Mouse (Mus musculus) adrenal gland, adult (tissue): Measurements from ENCODE around the gene Pxn.

Experiments used
- DNase-seq, 2 experiments: peaks; one replicate each; pipeline ENCODE4 v3.0.0; 2022 to 2023; ENCODE audit warnings: low spot score in 1 of 2; ENCODE audit not compliant: inconsistent age in 2 of 2

The Pxn gene

DNA sequence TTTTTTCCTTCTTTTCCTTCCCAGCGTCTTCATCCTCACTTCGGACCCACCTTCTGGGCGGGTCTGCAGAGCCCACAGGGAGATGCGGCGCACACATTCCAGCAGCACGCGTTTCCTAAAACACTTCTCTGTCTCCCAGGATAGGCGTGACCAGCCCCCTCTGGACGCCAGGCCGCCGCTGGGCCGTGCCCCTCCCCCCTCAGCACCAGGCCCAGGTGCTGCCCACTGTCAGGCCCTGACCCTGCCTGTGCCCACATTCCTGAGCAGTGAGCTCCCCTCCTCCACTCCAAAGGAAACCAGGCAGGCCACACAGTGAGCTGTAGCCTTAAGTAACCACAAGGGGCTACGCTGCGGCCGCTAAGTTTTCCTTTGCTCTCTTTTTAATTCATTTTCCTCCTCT lies 17.5 kb downstream of the Pxn start:
- peak in 1 of 2 experiments; percentile 47 for DNase-seq

DNA sequence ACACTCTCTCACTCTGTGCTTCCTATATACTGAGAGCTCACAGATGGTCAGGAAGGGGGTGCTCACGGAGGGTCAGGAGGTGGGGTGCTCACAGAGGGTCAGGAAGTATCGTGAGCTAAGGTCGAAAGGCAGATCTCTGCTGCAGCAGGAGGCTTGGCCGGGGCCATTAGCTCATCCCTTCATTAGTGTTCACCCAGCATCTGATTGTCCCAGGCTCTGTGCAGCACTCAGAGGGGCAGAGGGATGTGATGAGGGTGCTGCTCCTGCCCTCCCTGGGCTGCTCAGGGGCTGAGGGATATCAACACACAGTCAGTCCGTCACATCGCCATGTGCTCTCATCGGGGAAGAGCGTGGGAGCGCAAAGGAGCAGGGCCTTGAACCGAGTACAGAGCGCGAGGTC lies 18.0 kb downstream of the Pxn start:
- no peak for DNase-seq

DNA sequence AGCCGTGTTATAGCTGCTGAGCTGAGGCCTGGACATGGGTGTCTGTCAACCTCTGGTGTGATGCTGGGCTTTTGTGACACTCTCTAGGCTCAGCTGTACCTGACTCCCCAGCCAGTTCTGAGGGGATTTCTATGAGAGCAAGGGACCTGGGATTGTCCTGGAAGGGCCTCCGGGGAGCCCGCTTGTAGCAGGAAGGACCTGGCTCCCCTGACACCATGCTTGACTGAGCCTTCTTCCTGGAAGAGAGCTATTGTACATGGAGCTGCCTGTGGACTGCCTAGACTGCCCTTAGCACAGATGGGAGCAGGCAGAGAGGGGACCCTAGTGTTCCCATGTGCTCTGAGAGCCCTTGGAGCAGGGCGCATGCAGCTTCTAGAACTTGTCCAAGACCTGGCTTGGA lies 18.9 kb downstream of the Pxn start:
- peak in 1 of 2 experiments; percentile 41 for DNase-seq

DNA sequence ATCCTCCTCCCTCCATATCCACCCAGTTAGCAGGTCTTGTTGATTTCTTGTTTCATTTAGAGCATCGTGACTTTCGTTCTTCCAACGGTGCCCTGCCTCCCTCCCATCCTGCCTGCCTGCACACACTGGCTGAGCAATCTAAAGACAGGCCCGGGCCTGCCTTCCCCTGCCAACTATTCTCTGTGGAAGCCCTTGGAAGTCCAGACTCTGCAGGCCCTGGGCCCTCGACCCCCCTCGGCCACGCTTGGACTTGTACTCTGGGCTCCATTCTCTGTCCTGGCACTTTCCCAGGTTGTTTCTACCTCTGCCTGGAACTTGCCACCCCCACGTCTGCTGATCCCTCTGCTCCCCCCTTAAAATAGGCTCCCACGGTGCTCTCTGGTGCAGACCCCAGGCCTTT lies 19.5 kb downstream of the Pxn start:
- DNase-seq: no peak

DNA sequence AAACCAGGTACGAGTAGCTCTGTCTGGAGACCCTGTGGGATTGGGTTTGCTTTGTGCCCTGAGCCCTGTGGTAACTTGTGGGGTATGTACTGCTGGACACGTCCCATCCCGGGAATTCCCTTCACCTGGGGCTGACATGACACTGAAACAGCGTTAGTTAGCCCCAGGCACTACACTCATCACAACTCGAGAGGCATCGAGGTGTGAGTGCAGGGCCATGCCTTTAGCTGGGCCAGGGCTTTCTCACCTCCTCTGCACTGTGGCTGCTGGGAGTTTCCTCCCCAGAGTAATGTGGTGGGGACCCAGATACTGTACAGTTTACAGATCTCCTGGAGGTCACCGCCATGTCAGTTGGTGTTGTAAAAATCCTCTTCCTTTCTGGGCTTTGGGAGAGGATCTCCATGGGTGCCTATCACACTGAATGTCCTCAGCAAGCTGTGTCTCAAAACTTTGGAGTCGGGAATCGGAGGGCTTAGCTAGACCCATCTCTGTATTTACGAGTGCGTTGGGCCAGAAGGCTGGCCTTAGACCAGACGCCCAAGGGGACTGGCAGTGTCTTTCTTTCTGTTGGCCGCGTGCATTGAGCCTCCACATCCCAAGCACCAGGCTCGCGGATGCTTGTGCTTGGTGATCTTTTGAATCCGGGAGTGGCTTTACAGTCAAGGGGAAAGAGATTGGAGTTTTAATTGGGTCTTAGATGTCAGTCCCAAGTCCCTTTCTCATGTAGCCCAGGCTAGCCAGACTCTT lies 20.2 kb downstream of the Pxn start:
- DNase-seq: no peak

DNA sequence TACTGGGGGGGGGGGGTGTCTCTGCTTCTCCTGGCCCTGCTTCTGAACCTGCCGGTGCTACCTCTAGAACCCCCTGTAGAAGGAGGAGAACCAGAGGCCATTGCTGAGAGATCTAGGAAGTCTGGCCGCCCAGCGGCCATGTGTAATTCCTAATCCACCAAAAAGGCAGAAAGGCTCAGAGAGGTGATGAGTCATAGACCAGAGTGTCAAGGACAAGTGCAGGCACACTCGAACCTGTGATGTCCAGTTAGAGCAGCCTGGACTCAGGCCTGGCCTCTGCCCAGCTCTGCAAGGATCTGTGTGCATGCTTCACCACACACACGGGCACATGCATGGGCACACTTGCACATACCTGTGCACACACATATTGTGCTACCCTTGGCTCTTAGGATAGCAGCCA lies 21.7 kb downstream of the Pxn start:
- DNase-seq: peak; percentile 72 to 76

DNA sequence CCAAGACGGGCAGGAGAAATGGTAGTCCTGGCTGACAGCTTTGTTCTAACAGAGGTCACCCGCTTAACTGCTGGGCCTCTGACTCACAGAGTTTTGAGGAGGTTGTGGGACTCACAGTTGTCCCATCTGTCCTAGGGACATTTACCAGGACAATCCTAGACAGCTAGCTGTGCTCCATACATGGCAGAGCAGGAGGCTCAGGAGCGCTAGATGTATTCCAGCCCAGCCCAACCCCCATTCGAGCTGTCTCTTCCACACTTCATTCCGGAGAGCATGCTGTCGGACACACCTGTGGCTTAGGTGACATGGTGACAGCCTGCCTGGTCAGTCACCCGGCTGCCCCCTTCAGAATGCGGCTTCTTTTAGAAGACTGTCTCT lies 22.9 kb downstream of the Pxn start:
- DNase-seq: no peak

DNA sequence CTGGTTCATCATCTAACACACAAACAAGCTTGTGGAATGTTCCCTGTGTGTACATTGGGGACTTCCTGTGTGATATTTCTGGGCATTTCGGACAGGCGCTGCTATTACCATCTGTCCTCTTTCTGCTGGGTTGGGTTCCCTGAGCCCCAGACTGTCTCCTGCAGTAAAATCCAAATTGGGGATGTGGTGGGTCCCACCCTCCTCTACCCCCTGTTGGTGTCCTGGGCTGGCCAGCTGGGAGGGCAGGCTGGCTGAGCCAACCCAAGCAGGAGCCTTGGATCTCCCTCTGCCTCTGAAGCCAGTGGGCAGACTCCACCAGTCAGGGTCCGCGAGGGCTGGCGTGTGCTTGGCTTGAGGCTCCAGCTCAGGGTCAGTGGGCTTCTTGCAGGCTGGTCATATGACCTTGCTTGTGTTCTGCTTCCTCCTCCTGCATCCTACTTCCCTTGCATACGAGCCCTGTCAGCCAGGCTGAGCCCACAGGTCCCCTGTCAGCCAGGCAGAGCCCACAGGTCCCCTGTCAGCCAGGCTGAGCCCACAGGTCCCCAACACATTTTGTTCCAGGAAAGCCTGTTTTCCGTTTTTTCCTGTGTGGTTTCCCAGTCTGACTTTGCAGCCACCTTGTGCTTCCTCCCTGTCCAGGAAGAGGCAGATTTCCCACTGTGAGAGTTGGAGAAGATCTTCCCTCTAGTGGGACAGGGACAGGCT lies 23.4 kb downstream of the Pxn start:
- DNase-seq: no peak

DNA sequence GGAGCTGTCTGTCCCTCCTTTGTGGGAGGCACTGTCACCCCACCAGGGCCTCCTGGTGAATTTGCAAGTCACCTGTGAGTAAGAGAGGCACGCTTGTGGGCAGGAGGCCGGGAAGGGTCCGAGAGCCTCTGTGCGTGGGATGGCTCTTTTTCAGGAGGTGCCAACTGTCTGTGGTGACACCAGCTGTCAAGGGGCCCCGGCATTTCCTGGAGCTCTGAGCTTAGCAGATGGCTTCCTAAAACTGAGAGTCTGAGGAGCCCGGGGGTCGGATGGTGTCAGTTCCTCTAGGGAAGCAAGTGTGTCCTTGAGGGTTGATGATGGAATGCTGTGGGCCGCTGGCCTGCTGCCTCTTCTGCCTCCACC lies 24.0 kb downstream of the Pxn start:
- peak in 1 of 2 experiments; percentile 80 for DNase-seq

DNA sequence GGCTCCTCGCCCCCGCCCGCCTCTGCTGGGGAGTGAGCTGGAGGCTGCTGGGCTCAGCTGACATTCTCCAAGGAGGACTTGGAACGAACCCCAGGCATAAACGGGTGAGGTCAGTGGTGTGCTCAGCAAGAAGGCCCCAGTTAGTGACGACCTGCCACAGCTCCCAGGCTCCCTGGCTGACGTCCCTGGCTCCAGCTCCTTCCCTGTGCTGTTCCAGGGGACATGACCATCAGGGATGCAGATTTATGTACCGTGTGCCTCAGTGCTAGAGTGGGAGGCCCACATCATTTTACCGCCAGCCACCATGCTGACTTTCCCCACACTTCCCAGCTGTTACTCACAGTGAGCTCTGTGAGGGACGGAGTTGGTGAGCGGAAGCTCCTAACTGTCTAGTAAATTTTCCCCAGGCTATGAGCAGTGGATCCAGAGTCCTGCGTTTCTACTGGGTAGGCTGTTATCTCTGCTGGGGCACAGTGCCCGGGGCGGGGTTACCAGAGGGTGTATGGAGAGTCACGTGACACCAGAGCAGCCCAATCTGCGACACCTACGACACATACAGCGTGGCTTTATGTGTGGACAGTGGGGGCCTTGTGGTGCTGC lies 25.3 kb downstream of the Pxn start:
- DNase-seq: peak; percentile 85 to 89

DNA sequence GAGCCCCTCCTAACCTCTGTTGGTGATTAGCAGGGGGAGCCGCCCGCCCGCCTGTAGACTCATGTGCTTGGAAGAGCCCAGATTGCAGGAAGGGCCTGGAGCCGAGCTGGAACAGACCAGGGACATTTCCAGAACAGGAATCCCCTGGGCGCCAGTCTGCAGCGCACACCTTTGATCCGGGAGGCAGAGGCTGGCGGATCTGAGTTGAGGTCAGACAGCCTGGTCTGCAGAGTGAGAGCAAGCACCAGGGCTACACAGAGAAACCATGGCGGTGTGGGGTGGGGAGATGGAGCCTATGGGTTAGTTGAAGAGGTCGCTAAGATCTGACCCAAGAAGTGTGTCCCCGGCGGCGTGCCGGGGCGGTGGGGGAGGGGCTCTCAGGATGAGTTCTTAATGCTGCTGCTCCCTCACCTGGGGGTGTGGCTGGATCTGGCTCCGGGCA lies 27.8 kb downstream of the Pxn start:
- peak; percentile 79 to 85 for DNase-seq

DNA sequence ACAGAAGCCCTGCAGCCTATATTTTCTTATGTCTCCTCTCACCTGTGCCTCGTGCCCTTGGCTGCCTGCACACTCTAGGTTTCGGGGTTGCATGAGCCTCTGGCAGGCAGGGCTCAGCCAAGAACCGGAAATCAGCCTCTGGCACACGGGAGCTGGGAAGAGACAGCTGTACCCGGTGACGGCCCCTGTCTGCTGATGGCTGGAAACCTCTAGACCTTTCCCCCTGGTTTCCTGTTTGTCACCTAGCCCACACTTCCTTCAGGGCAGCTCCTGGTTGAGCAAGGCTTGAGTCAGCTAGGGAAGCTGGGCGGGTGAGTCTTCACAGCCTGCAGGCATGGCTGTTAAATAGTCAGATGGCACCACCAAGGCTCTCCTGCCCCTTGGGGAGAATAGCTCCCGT lies 28.4 kb downstream of the Pxn start:
- DNase-seq: peak in 1 of 2 experiments; percentile 73

DNA sequence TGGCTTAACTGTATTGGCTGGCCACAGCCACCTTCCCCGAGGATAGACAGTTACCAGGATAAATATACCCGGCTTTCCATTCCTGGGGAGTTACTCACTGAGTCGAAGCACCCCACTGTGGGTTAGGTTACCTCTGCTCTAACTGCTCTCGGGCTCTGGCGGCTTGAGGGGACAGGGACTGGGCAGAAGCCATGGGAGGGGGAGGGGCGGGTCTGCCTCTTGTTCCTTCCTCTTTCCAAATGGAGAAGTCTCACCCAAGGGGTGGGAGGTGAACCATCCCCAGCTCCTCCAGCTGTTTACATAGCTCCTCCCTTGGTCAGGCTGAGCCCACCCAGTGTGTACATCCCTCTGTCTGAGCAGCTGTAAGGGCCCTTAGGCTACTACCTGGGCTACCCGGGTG lies 29.2 kb downstream of the Pxn start:
- DNase-seq: peak in 1 of 2 experiments; percentile 68

DNA sequence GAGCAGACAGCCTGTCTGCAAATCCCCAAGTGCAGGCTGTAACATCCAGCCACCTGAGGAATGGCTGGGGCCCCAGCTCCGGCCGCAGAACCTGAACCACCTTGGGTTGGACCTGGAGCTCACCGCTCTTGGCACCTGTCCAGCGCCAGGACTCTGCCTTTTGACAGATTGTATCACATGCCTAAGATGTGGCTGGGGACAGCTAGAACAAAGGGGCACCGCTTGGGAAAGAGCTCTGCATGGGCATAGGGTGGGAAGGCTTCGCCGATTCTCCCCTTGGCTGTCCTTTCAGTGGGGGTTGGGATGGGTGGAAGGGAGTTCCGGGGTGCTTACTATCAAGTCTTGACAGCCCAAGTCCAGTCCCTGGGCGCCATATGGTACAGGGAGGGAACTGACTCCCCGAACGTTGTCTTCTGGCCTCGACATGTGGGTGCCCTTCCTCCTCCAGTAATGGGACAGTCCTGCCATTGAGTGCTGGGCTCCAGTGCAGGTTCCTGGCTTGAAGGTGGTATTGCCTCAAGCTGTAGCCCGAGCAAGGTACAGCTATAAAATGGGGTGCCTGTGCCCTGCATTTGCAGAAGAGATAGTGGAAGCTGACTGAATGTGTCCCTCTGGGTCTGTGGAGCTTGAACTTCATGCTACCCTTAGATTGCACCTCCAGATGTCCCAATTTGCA lies 31.7 kb downstream of the Pxn start:
- no peak for DNase-seq

DNA sequence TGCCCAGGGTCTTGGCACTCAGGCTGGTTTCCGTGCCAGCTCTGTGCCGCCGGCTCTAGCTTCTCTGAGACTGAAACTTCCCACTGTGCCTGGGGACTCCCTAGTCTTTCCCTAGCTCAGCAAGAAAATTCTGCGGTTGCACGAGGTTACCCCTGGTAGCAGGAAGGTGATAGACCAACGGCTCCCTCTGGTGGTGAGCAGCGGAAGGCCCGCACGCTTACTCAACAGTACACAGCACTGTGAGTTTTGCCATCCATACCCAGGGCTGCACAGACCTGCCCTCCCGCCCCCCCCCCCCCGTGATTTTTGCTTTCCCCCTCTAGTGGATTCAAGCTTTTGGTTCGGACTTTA lies 32.2 kb downstream of the Pxn start:
- DNase-seq: peak; percentile 89 to 97

DNA sequence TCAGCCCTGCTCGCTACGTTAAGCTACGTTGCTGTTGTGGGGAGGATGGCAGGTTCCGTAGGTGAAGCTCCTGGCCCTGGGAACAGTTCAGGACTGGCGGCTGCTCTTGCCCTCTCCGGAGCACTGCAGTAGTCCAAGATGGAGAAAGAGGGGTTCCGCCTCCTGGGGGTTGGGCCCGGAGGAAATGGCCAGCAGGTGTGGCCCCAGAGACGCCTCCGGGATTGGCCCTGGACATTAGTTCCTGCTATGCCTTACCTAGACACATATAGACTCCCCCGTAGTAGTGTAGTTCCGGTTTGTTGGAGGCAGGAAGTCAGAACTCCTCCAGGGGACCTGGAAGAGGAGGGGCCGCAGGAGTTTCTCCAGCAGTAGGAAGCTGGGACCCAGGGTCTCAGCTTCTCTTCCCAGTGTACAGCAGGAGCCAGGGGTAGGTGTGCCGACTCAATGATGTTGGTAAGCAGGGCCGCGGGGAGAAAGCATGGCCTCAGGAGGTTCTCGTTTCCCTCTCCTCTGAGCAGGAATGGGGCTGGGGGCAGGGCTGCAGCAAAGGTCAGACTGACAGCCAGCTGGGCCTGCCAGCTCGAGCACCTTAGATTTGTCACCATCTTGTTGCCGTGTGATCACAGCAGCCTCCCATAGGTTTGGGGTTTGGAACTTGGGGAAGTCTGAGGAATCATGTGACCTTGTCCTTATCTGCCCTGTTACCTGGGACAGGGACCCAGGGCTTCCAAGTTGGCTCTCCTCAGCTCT lies 36.3 kb downstream of the Pxn start:
- peak in 1 of 2 experiments; percentile 56 for DNase-seq

DNA sequence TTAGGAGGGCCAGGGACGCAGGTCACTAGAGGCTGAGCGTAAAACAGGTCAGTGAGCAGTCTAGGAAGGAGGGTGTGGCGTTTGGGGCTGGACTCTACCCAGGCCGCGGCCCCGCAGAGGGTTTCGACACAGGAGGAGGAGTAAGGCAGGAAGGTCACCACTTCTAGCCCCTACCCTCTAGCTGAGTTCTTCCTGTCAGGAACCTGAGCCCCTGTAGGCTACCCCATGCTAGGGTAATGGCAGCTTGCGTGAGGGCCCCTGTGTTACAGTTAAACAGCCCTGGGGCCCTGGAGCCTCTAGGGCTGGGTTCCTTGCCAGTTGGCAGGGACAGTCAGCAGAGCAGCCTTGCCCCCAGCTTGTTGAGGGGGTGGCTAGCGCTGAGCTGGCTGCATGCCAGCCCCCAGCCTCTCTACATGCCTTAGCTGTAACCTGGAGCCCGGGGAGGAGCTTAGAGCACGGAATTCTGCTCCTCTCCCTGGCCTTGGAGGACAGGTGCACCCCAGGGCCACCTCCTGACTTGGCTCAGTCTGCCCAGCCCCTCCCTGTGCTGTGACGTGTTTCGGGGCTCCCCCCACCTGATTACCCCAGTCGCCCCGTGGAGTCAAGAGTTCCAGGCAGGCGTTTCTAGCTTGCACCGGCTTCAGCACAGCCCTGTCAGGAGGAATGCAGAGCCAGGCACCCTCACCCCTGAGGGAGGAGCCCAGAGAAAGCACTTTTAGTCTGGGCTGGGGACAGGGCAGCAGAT lies 37.2 kb downstream of the Pxn start:
- DNase-seq: peak; percentile 80 to 93

DNA sequence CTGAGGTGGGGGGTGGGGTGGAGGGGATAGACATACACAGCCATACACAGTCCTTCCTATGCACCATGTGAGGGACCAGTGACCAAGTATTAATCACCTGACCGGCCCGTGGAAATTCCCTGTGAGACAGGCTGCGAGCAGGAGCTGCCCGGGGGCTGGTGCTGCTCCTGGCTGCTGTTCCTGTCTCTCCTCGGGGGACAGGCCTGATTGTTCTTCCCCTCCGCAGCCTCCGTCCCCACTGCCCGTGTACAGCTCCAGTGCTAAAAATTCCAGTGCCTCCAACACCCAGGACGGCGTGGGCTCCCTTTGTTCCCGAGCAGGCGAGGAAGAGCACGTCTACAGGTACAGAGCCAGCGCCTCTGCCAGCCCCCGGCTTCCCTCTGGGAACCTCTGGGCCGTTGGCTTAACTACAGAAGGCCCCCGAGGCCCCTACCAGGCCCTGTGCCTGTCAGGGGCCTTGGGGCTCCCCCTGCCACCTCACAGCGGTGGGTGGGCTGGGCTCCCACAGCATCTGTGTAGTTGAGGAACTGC lies 38.2 kb downstream of the Pxn start:
- DNase-seq: no peak

DNA sequence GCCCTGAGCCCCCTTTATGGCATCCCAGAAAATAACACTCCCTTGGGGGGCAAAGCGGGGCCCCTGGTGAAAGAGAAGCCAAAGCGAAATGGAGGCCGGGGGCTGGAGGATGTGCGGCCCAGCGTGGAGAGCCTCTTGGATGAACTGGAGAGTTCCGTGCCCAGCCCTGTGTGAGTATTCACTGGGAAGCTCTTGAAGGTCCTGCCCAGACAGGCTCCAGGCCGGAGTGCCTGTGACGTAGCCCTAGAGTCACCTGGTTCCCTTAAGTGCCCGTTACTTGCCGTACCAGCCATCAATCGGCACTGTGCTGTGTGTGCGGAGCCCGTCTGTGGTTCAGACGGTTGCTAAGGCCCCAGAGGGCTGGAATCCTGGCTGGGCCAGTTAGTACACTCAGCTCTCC lies 39.2 kb downstream of the Pxn start:
- no peak for DNase-seq

DNA sequence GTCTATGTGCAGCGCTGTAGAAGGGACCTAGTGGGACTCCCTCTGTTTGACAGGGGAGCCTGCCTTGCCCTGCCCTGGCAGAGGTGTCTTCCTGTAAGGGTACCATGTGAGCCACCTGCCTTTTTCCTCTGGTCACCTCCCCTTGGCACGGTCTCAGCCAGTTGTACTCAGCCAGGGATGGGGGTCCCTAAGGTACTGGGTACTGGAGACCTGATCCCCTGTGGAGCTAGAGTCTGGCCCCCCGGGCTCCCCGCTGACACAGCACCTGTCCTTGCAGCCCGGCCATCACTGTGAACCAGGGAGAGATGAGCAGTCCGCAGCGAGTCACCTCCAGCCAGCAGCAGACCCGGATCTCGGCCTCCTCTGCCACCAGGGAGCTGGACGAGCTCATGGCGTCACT lies 40.1 kb downstream of the Pxn start:
- peak in 1 of 2 experiments; percentile 30 for DNase-seq
